Mouse (Mus musculus) heart, postnatal 36 days (tissue): ENCODE results near the gene Fam76a. TPM values are rescaled to one million over a fixed set of nuclear protein-coding genes. Genes with fewer than 3 reads are reported as not detected.

ENCODE experiments used
- DNase-seq, 2 experiments: peaks; one replicate each; pipeline ENCODE4 v3.0.0; 2021 to 2022
- intact Hi-C: fragments of 180-260 bp; cut with DNase I; formaldehyde crosslinking; loops from one replicate; pipeline ENCODE4 v1.15.1; 2025
- total RNA-seq, 2 experiments: library from RNA; stranded (reverse); gene quantifications; 2 replicates each; pipeline ENCODE4 v1.2.3; 2021

Gene Fam76a
- total RNA-seq, 2 experiments from 2014 or later = 42.3 to 46.4 TPM

GRCm38 (mm10) chr4:132904765-132905309, 17.5 kb downstream of the Fam76a start:
- intact Hi-C loops = loop anchor here (2.0 kb wide), 1 partner anchor 20 kb away; the partner anchor contains the start of gene Stx12
- DNase-seq = peak; percentile 29 to 57

- no peak for DNase-seq
- intact Hi-C loops = loop anchor here (2.0 kb wide), 1 partner anchor 19 kb away; the partner anchor contains the start of gene Stx12
These were observed 18.3 kb downstream of the Fam76a start for GRCm38 (mm10) chr4:132904071-132904470.

GRCm38 (mm10) chr4:132898197-132898596, 24.2 kb downstream of the Fam76a start:
- intact Hi-C loops = no loop called here
- DNase-seq = no peak

- no peak for DNase-seq
- intact Hi-C loops = no loop called here
These were observed 28.0 kb downstream of the Fam76a start for GRCm38 (mm10) chr4:132894402-132894801.

GRCm38 (mm10) chr4:132884844-132885374, 37.4 kb downstream of the Fam76a start:
- DNase-seq = no peak
- intact Hi-C loops = loop anchor here (2.0 kb wide), 3 partner anchors 20 to 40 kb away; partner anchors contain the start of gene Fam76a

- intact Hi-C loops = loop anchor here (2.0 kb wide), 3 partner anchors 21 to 39 kb away; partner anchors contain the start of gene Fam76a
- DNase-seq = peak; percentile 90
These were observed 38.1 kb downstream of the Fam76a start, which contains the start of gene Stx12 for GRCm38 (mm10) chr4:132884064-132884843. Gene Stx12 (minus strand): TSS chr4:132884509.

GRCm38 (mm10) chr4:132883561-132884063, 38.7 kb downstream of the Fam76a start:
- DNase-seq = no peak
- intact Hi-C loops = loop anchor here (2.0 kb wide), 3 partner anchors 21 to 39 kb away; partner anchors contain the start of gene Fam76a

- intact Hi-C loops = no loop called here
- no peak for DNase-seq
These were observed 47.8 kb downstream of the Fam76a start for GRCm38 (mm10) chr4:132874363-132875097.

GRCm38 (mm10) chr4:132873481-132874362, 48.6 kb downstream of the Fam76a start:
- DNase-seq = no peak
- intact Hi-C loops = no loop called here

- intact Hi-C loops = no loop called here
- DNase-seq = no peak
These were observed 51.2 kb downstream of the Fam76a start for GRCm38 (mm10) chr4:132871116-132871515.

GRCm38 (mm10) chr4:132864856-132865255, 57.5 kb downstream of the Fam76a start:
- DNase-seq = no peak
- intact Hi-C loops = no loop called here

GRCm38 (mm10) chr4:132863012-132863411, 59.3 kb downstream of the Fam76a start:
- DNase-seq = no peak
- intact Hi-C loops = no loop called here

GRCm38 (mm10) chr4:132860880-132861279, 61.5 kb downstream of the Fam76a start:
- no peak for DNase-seq
- intact Hi-C loops = no loop called here

Other genes with a start within 250 kb of the Fam76a start
- gene Xkr8, start 190.0 kb downstream of the Fam76a start, total RNA-seq = 1 to 10 TPM; 1.7 to 1.9 TPM
- under 1 TPM; 0.61 to 0.89 TPM for gene Smpdl3b, start 165.3 kb downstream of the Fam76a start, total RNA-seq
- 10 to 100 TPM; 11.6 to 15.0 TPM for gene Rpa2, start 154.2 kb downstream of the Fam76a start, total RNA-seq
- 1 to 10 TPM; 2.2 to 2.9 TPM for gene Themis2, start 126.2 kb downstream of the Fam76a start, total RNA-seq
- 10 to 100 TPM; 16.6 to 18.8 TPM for gene Ppp1r8, start 79.4 kb downstream of the Fam76a start, total RNA-seq
- 10 to 100 TPM; 36.4 to 36.7 TPM for gene Stx12, start 38.0 kb downstream of the Fam76a start, total RNA-seq
- gene Fgr, start 51.5 kb upstream of the Fam76a start, total RNA-seq = under 1 TPM; 0.31 to 0.60 TPM
- 10 to 100 TPM; 41.9 to 50.8 TPM for gene Ahdc1, start 88.7 kb upstream of the Fam76a start, total RNA-seq
- gene Wasf2, start 207.9 kb upstream of the Fam76a start, total RNA-seq = 10 to 100 TPM; 81.4 to 89.2 TPM